Mouse (Mus musculus): ENCODE measurements around the gene Gm6525. TPM values are rescaled to one million over a fixed set of nuclear protein-coding genes. Genes with fewer than 3 reads are reported as not detected.

The Gm6525 gene
- polyA plus RNA-seq, 1 experiment from 2014 or later, result 4.2 TPM

DNA sequence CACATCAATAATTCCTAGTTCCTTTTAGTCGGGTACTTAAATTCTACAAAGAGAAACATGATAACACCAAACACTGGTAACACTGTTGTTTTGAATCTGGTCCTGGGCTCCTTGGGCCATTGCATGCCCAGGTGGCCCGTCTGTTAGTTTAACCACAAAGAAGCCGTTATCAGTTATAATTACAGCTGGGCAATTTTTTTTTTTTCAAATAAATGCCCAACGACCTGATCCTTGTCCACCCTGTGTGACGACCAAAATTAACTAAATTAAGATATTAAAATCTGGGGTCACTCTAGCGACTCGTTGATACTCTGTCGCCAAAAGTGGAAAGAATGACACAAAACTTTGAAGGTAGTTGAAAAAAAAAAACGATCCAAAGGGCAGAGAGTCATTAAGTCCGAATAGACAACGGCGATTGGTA, 19.2 kb upstream of the Gm6525 start:
- no peaks in the 10 kb centered on the region for H3K9me3 ChIP-seq
- peaks cover 14% of the 10 kb centered on the region for H3K36me3 ChIP-seq
- H3K4me2 ChIP-seq (replicated peaks), result peak overlapping the region; percentile 99
- H3K27ac ChIP-seq (replicated peaks), result no peak overlapping the region
- 16% methylated on average over 12 of the region's 12 CpGs for WGBS
- H3K27me3 ChIP-seq, result no peaks in the 10 kb centered on the region
- peak overlapping the region; percentile 58; the same call in 1 of the 2 replicates for H3K4me3 ChIP-seq
- H3K4me1 ChIP-seq, result peaks cover 14% of the 10 kb centered on the region
- no peak for ATAC-seq (replicated peaks)
- no peak overlapping the region for H3K9ac ChIP-seq (replicated peaks)

GRCm38 (mm10) chr3:84155146-84155545, 18.8 kb upstream of the Gm6525 start:
- WGBS, result under 1% methylated on average over 27 of the region's 27 CpGs

DNA sequence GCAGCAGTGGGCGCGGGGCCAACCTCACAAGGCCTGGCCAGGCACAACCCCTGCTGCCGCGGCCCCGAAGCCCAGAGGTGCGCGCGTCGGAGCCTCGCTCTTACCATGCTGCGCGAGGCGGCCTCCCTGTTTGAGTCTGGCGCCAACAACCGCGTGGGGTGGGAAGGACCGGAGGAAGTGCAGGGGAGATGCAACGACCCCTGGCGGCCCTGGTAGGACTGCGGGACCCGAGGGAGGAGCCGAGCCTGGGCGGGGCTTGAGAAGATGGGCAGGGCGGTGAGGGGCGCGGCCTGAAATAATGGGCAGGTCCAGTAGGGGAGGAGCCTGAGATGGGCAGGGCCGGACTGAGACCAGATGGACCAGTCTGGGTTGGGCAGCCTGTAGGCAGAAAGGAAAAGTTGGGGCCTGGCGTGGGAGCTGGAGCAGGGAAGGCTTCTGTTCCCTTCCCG, 18.3 kb upstream of the Gm6525 start, which contains the start of gene Mnd1:
Mnd1 (minus strand) TSS at position 229 of the 449 bp plus-strand sequence.
- peak within 1 kb of the TSS; percentile 43; the same call in 1 of the 2 replicates for H3K27ac ChIP-seq (replicated peaks)
- peak within 1 kb of the TSS; percentile 99 for H3K4me2 ChIP-seq (replicated peaks)
- peaks cover 14% of the 10 kb centered on the region for H3K4me1 ChIP-seq
- WGBS, result under 1% methylated on average over 29 of the region's 29 CpGs
- H3K4me3 ChIP-seq, result peak within 1 kb of the TSS; percentile 58
- peaks cover 22% of the 10 kb centered on the region for H3K36me3 ChIP-seq
- H3K9me3 ChIP-seq, result no peaks in the 10 kb centered on the region
- ATAC-seq (replicated peaks), result peak; percentile 97
- peak within 1 kb of the TSS; percentile 55 for H3K9ac ChIP-seq (replicated peaks)
- no peaks in the 10 kb centered on the region for H3K27me3 ChIP-seq

More at GRCm38 (mm10) chr3:84155146-84155545, 18.8 kb upstream of the Gm6525 start:
- peak overlapping the region; percentile 55 for H3K9ac ChIP-seq (replicated peaks)
- no peak overlapping the region; the same call in 1 of the 2 replicates for H3K27ac ChIP-seq (replicated peaks)
- no peaks in the 10 kb centered on the region for H3K9me3 ChIP-seq
- H3K27me3 ChIP-seq, result no peaks in the 10 kb centered on the region
- peaks cover 14% of the 10 kb centered on the region for H3K4me1 ChIP-seq
- ATAC-seq (replicated peaks), result no peak; the same call in 1 of the 2 replicates
- H3K4me3 ChIP-seq, result peak overlapping the region; percentile 58
- H3K4me2 ChIP-seq (replicated peaks), result peak overlapping the region; percentile 99
- H3K36me3 ChIP-seq, result peaks cover 18% of the 10 kb centered on the region

DNA sequence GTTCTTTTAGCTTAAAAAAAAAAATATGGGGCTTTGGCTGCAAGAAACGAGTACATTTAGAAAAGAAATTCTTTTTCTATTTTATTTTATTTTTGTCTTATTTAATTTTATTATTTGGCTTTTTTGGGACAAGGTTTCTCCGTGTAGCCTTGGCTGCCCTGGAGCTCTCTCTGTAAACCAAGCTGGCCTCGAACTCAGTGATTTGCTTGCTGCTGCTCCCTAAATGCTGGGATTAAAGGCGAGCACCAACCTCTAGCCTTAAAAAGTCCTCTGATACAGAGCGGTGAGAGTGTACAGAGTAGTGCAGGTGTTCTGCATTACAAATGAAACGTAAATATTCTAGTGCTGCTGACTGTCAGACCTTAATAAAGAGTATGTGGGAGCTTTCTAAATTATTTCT, 17.8 kb upstream of the Gm6525 start:
- Histone ChIP-seq H3K27ac (replicated peaks) (0 out of 2 replicates have a peak overlapping the region, but pooled peaks have one; percentile 43), H3K4me1 (peaks cover 14% of the 10 kb centered on the region), H3K4me3 (peak overlapping the region; percentile 58), H3K27me3 (no peaks in the 10 kb centered on the region), H3K9me3 (no peaks in the 10 kb centered on the region), H3K4me2 (replicated peaks) (peak overlapping the region; percentile 99), H3K9ac (replicated peaks) (0 out of 2 replicates have a peak overlapping the region, but pooled peaks have one; percentile 7), H3K36me3 (peaks cover 25% of the 10 kb centered on the region)
- ATAC-seq (replicated peaks), result no peak
- 51% methylated on average over 6 of the region's 6 CpGs for WGBS

- Histone ChIP-seq H3K4me3 (no peak overlapping the region), H3K9me3 (no peaks in the 10 kb centered on the region), H3K27ac (replicated peaks) (no peak overlapping the region), H3K27me3 (no peaks in the 10 kb centered on the region), H3K4me1 (peaks cover 14% of the 10 kb centered on the region), H3K4me2 (replicated peaks) (no peak overlapping the region), H3K9ac (replicated peaks) (no peak overlapping the region), H3K36me3 (peaks cover 32% of the 10 kb centered on the region)
- no peak for ATAC-seq (replicated peaks)
- WGBS, result 51% methylated on average over 4 of the region's 4 CpGs
Observed at GRCm38 (mm10) chr3:84157011-84157410, 16.9 kb upstream of the Gm6525 start.

DNA sequence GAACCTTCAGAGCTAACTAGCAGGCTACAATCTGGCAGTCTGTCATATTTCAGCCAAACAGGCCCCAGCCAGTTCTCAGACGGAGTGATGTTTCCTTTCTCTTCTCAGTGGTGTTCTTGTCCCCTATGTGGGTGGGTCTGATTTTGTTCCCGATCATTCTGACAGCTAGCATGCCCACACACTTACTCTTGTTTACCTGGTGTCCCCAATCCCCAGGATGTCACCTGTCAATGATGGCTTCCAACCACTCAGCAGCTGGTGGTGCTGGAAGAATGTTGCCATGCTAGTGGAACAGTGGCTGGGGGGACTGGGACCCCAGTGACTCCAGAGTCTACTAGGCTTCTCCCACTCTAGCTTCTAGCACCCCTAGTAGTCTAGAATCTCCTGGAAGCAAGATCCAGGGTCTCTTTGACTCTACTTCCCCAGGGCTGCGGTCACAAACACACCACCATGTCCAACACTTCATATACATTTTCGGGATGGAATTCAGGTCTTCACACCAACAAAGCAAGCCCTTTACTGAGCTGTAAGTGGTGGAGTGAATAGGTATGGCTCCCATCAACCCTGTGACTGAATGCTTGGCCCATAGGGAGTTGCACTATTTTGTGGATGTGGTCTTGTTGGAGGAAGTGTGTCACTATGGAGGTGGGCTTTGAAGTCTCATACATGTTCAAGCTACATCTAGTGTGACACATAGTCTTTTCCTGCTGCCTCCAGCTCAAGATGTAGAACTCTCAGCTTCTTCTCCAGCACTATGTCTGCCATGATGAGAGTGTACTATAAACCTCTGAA, 16.1 kb upstream of the Gm6525 start:
- Histone ChIP-seq H3K27ac (replicated peaks) (no peak overlapping the region), H3K4me1 (peaks cover 14% of the 10 kb centered on the region), H3K4me2 (replicated peaks) (no peak overlapping the region), H3K36me3 (peaks cover 33% of the 10 kb centered on the region), H3K9ac (replicated peaks) (no peak overlapping the region), H3K9me3 (no peaks in the 10 kb centered on the region), H3K4me3 (no peak overlapping the region), H3K27me3 (no peaks in the 10 kb centered on the region)
- no peak for ATAC-seq (replicated peaks)
- WGBS, result 93% methylated on average over 4 of the region's 4 CpGs

DNA sequence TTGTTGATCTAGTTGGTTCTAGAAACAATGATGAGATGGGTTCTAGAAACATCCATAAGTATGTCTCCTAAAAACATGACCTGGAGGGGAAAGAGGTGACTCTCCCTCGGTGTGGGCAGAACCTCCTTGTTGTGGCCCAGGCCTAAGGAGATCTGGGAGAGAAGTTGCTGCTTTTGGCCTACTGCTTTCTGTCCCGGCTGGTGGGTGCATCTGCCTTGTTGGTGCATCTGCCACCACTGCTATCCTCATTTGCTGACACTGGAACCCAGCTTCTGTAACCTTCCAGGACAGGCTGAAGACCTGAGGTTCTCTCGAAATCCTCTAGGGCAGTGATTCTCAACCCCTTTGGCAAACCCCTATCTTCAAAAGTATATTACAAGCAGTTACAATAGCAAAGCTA, 8.5 kb upstream of the Gm6525 start:
- 94% methylated on average over 3 of the region's 3 CpGs for WGBS
- Histone ChIP-seq H3K9ac (replicated peaks) (no peak overlapping the region), H3K9me3 (no peaks in the 10 kb centered on the region), H3K4me2 (replicated peaks) (no peak overlapping the region), H3K4me1 (no peaks in the 10 kb centered on the region), H3K36me3 (peaks cover 69% of the 10 kb centered on the region), H3K27ac (replicated peaks) (no peak overlapping the region; the same call in 1 of the 2 replicates), H3K4me3 (no peak overlapping the region), H3K27me3 (no peaks in the 10 kb centered on the region)
- ATAC-seq (replicated peaks), result no peak

- Histone ChIP-seq H3K4me2 (replicated peaks) (no peak overlapping the region), H3K27me3 (no peaks in the 10 kb centered on the region), H3K9me3 (no peaks in the 10 kb centered on the region), H3K4me3 (no peak overlapping the region), H3K36me3 (peaks cover 71% of the 10 kb centered on the region), H3K9ac (replicated peaks) (no peak overlapping the region), H3K4me1 (no peaks in the 10 kb centered on the region), H3K27ac (replicated peaks) (no peak overlapping the region)
- 83% methylated on average over 5 of the region's 5 CpGs for WGBS
- 0 out of 2 replicates have a peak, but pooled peaks have one; percentile 26 for ATAC-seq (replicated peaks)
Observed at GRCm38 (mm10) chr3:84166073-84166472, 7.8 kb upstream of the Gm6525 start.

GRCm38 (mm10) chr3:84168943-84169342, 5.0 kb upstream of the Gm6525 start:
- H3K9ac ChIP-seq (replicated peaks), result no peak overlapping the region
- H3K27me3 ChIP-seq, result no peaks in the 10 kb centered on the region
- H3K9me3 ChIP-seq, result no peaks in the 10 kb centered on the region
- 84% methylated on average over 6 of the region's 6 CpGs for WGBS
- H3K4me3 ChIP-seq, result no peak overlapping the region
- no peak overlapping the region for H3K4me2 ChIP-seq (replicated peaks)
- no peak overlapping the region for H3K27ac ChIP-seq (replicated peaks)
- ATAC-seq (replicated peaks), result no peak
- H3K4me1 ChIP-seq, result peaks cover 10% of the 10 kb centered on the region
- H3K36me3 ChIP-seq, result peaks cover 73% of the 10 kb centered on the region

GRCm38 (mm10) chr3:84169393-84170005, 4.4 kb upstream of the Gm6525 start:
- peaks cover 73% of the 10 kb centered on the region for H3K36me3 ChIP-seq

DNA sequence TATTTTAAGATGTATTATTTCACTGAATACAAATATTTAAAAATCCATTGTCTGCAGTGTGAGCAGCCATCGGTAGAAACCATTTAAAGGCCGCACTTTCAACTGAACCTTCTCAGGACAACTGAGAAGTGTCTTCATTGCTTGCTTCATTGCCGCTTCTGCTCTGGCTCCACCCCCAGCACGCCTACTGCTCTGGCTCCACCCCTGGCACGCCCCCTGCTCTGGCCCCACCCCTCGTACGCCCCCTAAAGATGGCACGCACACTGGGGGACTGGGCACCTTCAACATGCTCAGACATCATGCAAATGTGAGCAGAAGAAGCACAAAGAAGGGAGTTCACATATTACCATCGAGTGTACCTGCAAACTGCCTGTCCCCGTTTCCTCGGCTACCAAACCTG, 1.5 kb upstream of the Gm6525 start:
- ATAC-seq (replicated peaks), result peak; percentile 49; the same call in 1 of the 2 replicates
- Histone ChIP-seq H3K27ac (replicated peaks) (peak overlapping the region; percentile 78), H3K4me1 (peaks cover 17% of the 10 kb centered on the region), H3K9me3 (no peaks in the 10 kb centered on the region), H3K4me2 (replicated peaks) (no peak overlapping the region), H3K4me3 (no peak overlapping the region), H3K27me3 (no peaks in the 10 kb centered on the region), H3K36me3 (peaks cover 58% of the 10 kb centered on the region), H3K9ac (replicated peaks) (no peak overlapping the region)
- WGBS, result 59% methylated on average over 11 of the region's 11 CpGs

More at GRCm38 (mm10) chr3:84169393-84170005, 4.4 kb upstream of the Gm6525 start:
- WGBS, result 77% methylated on average over 8 of the region's 8 CpGs
- Histone ChIP-seq H3K4me1 (peaks cover 10% of the 10 kb centered on the region), H3K9me3 (no peaks in the 10 kb centered on the region), H3K27ac (replicated peaks) (no peak overlapping the region), H3K4me3 (no peak overlapping the region), H3K9ac (replicated peaks) (no peak overlapping the region), H3K27me3 (no peaks in the 10 kb centered on the region), H3K4me2 (replicated peaks) (no peak overlapping the region)
- no peak for ATAC-seq (replicated peaks)
